In the genomic region with DNA sequence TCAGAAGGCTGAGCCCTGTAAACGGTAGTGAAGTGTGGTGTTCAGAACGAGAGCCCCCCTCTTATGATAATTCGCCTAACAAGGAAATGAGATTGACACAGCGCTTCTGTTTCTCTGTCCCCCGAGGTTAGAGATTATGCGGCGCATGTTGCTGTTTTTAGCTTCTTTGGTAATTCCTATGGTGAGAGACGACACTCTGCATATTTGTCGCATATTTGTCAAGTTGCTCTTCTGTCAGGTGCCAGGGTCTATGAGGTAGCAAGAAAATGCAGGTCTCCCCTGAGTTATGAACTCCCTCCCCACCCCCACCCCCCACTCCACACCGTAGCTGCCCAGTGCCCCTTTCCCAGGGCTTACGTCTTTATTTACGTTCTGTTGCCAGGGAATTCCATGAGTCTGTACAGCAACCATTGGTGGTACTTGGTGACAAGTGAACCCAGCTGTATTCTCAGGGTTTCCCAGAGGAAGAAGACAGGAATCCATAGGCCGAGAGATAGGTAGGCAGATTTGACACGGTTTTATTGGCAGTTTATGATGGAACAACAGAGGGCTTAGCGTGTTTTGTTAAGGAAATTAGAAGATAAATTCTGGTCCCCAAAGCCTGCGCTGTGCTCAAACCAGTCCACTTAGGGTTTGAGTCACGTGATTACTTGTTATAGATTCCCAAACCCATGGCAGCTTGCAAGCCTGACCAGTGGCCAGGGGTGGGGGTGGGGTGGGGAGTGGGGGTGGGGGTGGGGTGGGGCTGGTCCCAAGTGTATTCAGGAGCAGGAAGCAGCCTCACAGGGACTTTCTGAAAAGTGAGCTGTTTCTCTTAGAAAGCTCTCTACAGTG, we compare ENCODE assay signal across 12 mouse cellular contexts. TPM values are rescaled to one million over a fixed set of nuclear protein-coding genes. Genes with fewer than 3 reads are reported as not detected.
DNase-seq lines count a peak whose midpoint lies in the region; ATAC-seq and TF ChIP-seq lines count a peak whose summit lies in the region.
"Had no signal": no experiment of that assay in that cellular context is flagged by ENCODE, and none has a peak within 500 bp of the region (broad histone marks: within the 10 kb centered on the region; RNA-seq: fewer than 3 reads in every experiment).

No protein-coding gene starts in this region.

- peak; percentile 70 for DNase-seq in brain, embryonic 14.5 days (ENCODE audit: low read depth)
- no peak for DNase-seq in forebrain, postnatal 0 days
- DNase-seq in midbrain, postnatal 0 days (ENCODE audit: low spot score), result no peak
- no peak for DNase-seq in ovary, adult 18-20 months (ENCODE audit: low spot score)
- no peak for DNase-seq in frontal cortex, postnatal 25 days (ENCODE audit: low spot score in 2 of 2)
- DNase-seq in layer of hippocampus, postnatal 14 days (ENCODE audit: low spot score in 2 of 2), result no peak
- DNase-seq: adrenal gland, postnatal 10 days; cerebellum, adult 9-10 months; heart, postnatal 36 days had no signal

- no peak for TF ChIP-seq CTCF in intestine, postnatal 0 days (IDR thresholded peaks at IDR 0.05; ENCODE audit: low read depth)
- TF ChIP-seq CTCF in brain, embryonic 14.5 days (IDR thresholded peaks at IDR 0.05; ENCODE audit: borderline replicate concordance, extremely low read depth, insufficient read depth, insufficient read length), result no peak
- no peak for TF ChIP-seq CTCF in forebrain, postnatal 0 days (IDR thresholded peaks at IDR 0.05; ENCODE audit: low read depth)
- no peak for TF ChIP-seq CTCF in midbrain, postnatal 0 days (IDR thresholded peaks at IDR 0.05)

- WGBS in intestine, embryonic 15.5 days, result 27% methylated on average over 17 of the region's 17 CpGs
- 40% methylated on average over 17 of the region's 17 CpGs for WGBS in intestine, postnatal 0 days
- 24% methylated on average over 17 of the region's 17 CpGs for whole genome bisulfite sequencing in forebrain, postnatal 0 days
- 9% methylated on average over 17 of the region's 17 CpGs for WGBS in midbrain, postnatal 0 days

- H3K27ac ChIP-seq in intestine, embryonic 15.5 days, result no peak overlapping the region
- no peak overlapping the region for H3K27ac ChIP-seq in intestine, postnatal 0 days (ENCODE audit: low read depth, low read length)
- no peak overlapping the region for H3K27ac ChIP-seq in forebrain, postnatal 0 days (ENCODE audit: low read depth, low read length)
- H3K27ac ChIP-seq in midbrain, postnatal 0 days (ENCODE audit: low read depth, low read length), result no peak overlapping the region
- H3K27ac ChIP-seq: liver, embryonic 14.5 days had no signal

- H3K27me3 ChIP-seq in intestine, embryonic 15.5 days (replicated peaks), result no peaks in the 10 kb centered on the region
- H3K27me3 ChIP-seq in intestine, postnatal 0 days (replicated peaks; ENCODE audit: control insufficient read depth, insufficient read depth, low read length), result no peaks in the 10 kb centered on the region
- no peaks in the 10 kb centered on the region for H3K27me3 ChIP-seq in forebrain, postnatal 0 days (ENCODE audit: insufficient read depth, low read length)
- no peaks in the 10 kb centered on the region for H3K27me3 ChIP-seq in midbrain, postnatal 0 days (ENCODE audit: insufficient read depth, low read length)

- H3K9ac ChIP-seq in intestine, embryonic 15.5 days, result no peak overlapping the region
- H3K9ac ChIP-seq in intestine, postnatal 0 days (ENCODE audit: low read depth, low read length), result no peak overlapping the region
- H3K9ac ChIP-seq in forebrain, postnatal 0 days, result no peak overlapping the region
- no peak overlapping the region for H3K9ac ChIP-seq in midbrain, postnatal 0 days (replicated peaks; ENCODE audit: low read length, poor library complexity, severe bottlenecking)
- H3K9ac ChIP-seq: liver, embryonic 14.5 days had no signal

- peaks cover 6% of the 10 kb centered on the region; the same call in 1 of the 2 replicates for H3K4me1 ChIP-seq in intestine, embryonic 15.5 days (replicated peaks)
- H3K4me1 ChIP-seq in intestine, postnatal 0 days (replicated peaks; ENCODE audit: control insufficient read depth, insufficient read depth, low read length), result no peaks in the 10 kb centered on the region
- peaks cover 6% of the 10 kb centered on the region; the same call in 1 of the 2 replicates for H3K4me1 ChIP-seq in forebrain, postnatal 0 days (ENCODE audit: insufficient read depth)
- no peaks in the 10 kb centered on the region for H3K4me1 ChIP-seq in midbrain, postnatal 0 days (ENCODE audit: insufficient read depth, low read length)

- no peak for TF ChIP-seq POLR2A in brain, embryonic 14.5 days (IDR thresholded peaks at IDR 0.05; ENCODE audit: borderline replicate concordance, extremely low read depth, insufficient read depth, insufficient read length, poor library complexity, severe bottlenecking)

- H3K4me3 ChIP-seq in intestine, embryonic 15.5 days (replicated peaks), result no peak overlapping the region
- no peak overlapping the region for H3K4me3 ChIP-seq in intestine, postnatal 0 days (ENCODE audit: low read depth, low read length)
- H3K4me3 ChIP-seq in forebrain, postnatal 0 days (ENCODE audit: low read depth, low read length), result no peak overlapping the region
- H3K4me3 ChIP-seq in midbrain, postnatal 0 days (ENCODE audit: low read depth, low read length), result no peak overlapping the region

- no peaks in the 10 kb centered on the region for H3K36me3 ChIP-seq in intestine, embryonic 15.5 days
- no peaks in the 10 kb centered on the region for H3K36me3 ChIP-seq in intestine, postnatal 0 days (ENCODE audit: control insufficient read depth, insufficient read depth)
- no peaks in the 10 kb centered on the region for H3K36me3 ChIP-seq in forebrain, postnatal 0 days (ENCODE audit: insufficient read depth)
- no peaks in the 10 kb centered on the region for H3K36me3 ChIP-seq in midbrain, postnatal 0 days (ENCODE audit: insufficient read depth, low read length)

- no peak overlapping the region for H3K4me2 ChIP-seq in intestine, embryonic 15.5 days (replicated peaks)
- no peak overlapping the region for H3K4me2 ChIP-seq in intestine, postnatal 0 days (replicated peaks; ENCODE audit: low read depth)
- peak overlapping the region; percentile 28 for H3K4me2 ChIP-seq in forebrain, postnatal 0 days (ENCODE audit: low read depth)
- peak overlapping the region; percentile 34; the same call in 1 of the 2 replicates for H3K4me2 ChIP-seq in midbrain, postnatal 0 days (ENCODE audit: low read depth, low read length, poor library complexity, severe bottlenecking)

- 0 out of 2 replicates have a peak, but pooled peaks have one; percentile 3 for ATAC-seq in intestine, embryonic 15.5 days
- no peak for ATAC-seq in intestine, postnatal 0 days
- peak; percentile 69 for ATAC-seq in forebrain, postnatal 0 days
- ATAC-seq in midbrain, postnatal 0 days (ENCODE audit: low FRiP score), result peak; percentile 55; the same call in 1 of the 2 replicates

- H3K9me3 ChIP-seq in intestine, embryonic 15.5 days, result no peaks in the 10 kb centered on the region
- H3K9me3 ChIP-seq in intestine, postnatal 0 days (ENCODE audit: control insufficient read depth), result no peaks in the 10 kb centered on the region
- no peaks in the 10 kb centered on the region for H3K9me3 ChIP-seq in forebrain, postnatal 0 days (ENCODE audit: low read length)
- no peaks in the 10 kb centered on the region for H3K9me3 ChIP-seq in midbrain, postnatal 0 days (ENCODE audit: low read length)

RNA-seq across cellular contexts. Expression of a gene that starts 16.3 kb away (rescaled TPM):
- polyA plus RNA-seq in intestine, embryonic 15.5 days (2015; fragmentation: Nextera tagmentation; extraction: Ambion mirVana), result 3.5 and 3.7 TPM in 2 replicates
- polyA plus RNA-seq in intestine, postnatal 0 days (2015; fragmentation: Nextera tagmentation; extraction: Ambion mirVana), result 4.9 and 5.3 TPM in 2 replicates
- 4.6 and 9.5 TPM in 2 replicates for polyA plus RNA-seq in brain, embryonic 14.5 days (2012; rRNA removed)
- 7.2 and 11.5 TPM in 2 replicates for total RNA-seq in forebrain, postnatal 0 days (2014; rRNA removed)
- polyA plus RNA-seq in forebrain, postnatal 0 days (2015; fragmentation: Nextera tagmentation; extraction: Ambion mirVana), result 2.6 and 5.0 TPM in 2 replicates
- 16.1 and 18.2 TPM in 2 replicates for total RNA-seq in midbrain, postnatal 0 days (2014; rRNA removed)
- polyA plus RNA-seq in midbrain, postnatal 0 days (2015; fragmentation: Nextera tagmentation; extraction: Ambion mirVana), result 9.2 and 9.5 TPM in 2 replicates
- 10 to 100 TPM; 10.1 to 11.3 TPM for total RNA-seq in layer of hippocampus, postnatal 14 days (2021)

Comparison
In these comparisons a context has a peak if more than half of its experiments do, and no peak if none do; other contexts are left out.
1. H3K4me2 ChIP-seq: peak in forebrain, postnatal 0 days (single experiment) and midbrain, postnatal 0 days (single experiment); none in intestine, embryonic 15.5 days (single experiment) and intestine, postnatal 0 days (single experiment).